Mouse (Mus musculus): ENCODE measurements at regions not wholly inside any gene's neighbourhood (a gene's known extent, or its start where the extent isn't known, plus 50 kb on each side); places are given as distances from the start of the nearest gene placed in this dataset.

- TF ChIP-seq CTCF (IDR thresholded peaks at IDR 0.05; ENCODE audit: control insufficient read depth, insufficient read depth, insufficient replicate concordance, low read depth, low read length) = no peak
- TF ChIP-seq POLR2A (IDR thresholded peaks at IDR 0.05; ENCODE audit: control insufficient read depth, low read depth, low read length) = no peak
Measured at GRCm38 (mm10) chr5:39251021-39251420, 374.4 kb upstream of the Clnk start.
